Mouse (Mus musculus) monocyte, adult 5-6 weeks (primary cell): ENCODE results near the gene Kat14. TPM values are rescaled to one million over a fixed set of nuclear protein-coding genes. Genes with fewer than 3 reads are reported as not detected.

ENCODE experiments used
- ATAC-seq: fragments of 153-309, 156-312 bp; replicated peaks from 2 replicates; pipeline ENCODE4 v1.8.0; 2017; ENCODE audit warnings: mild to moderate bottlenecking; ENCODE audit not compliant: low TSS enrichment, insufficient number of reproducible peaks, severe bottlenecking, poor library complexity, low FRiP score
- total RNA-seq: library from RNA; stranded (forward); fragments of 200-1000, 200-491, 200-594 nt; gene quantifications from 3 replicates; pipeline ENCODE4 v1.2.3, GENCODE M21; 2017

Kat14 gene
- total RNA-seq, 1 experiment from 2014 or later = 14.5 TPM

- ATAC-seq = no peak
Observed at GRCm38 (mm10) chr2:144439191-144439700, 70.5 kb downstream of the Kat14 start.

GRCm38 (mm10) chr2:144441386-144441915 is 72.7 kb downstream of the Kat14 start:
- peak; percentile 63 for ATAC-seq

- no peak for ATAC-seq
Observed at GRCm38 (mm10) chr2:144446360-144446999, 77.7 kb downstream of the Kat14 start.

GRCm38 (mm10) chr2:144450378-144450777 is 81.6 kb downstream of the Kat14 start:
- no peak for ATAC-seq

- ATAC-seq = peak; percentile 79; the same call in 1 of the 2 replicates
Observed at GRCm38 (mm10) chr2:144452364-144453008, 83.7 kb downstream of the Kat14 start.

Other genes with a start within 250 kb of the Kat14 start
- gene Mgme1, start 98.3 kb upstream of the Kat14 start, total RNA-seq = 5.7 to 13.8 TPM (median 6.8 TPM) in 3 replicates
- 393 to 430 TPM (median 397 TPM) in 3 replicates for gene Snx5, start 98.1 kb upstream of the Kat14 start, total RNA-seq
- not detected in 3 replicates for gene Ovol2, start 36.8 kb upstream of the Kat14 start, total RNA-seq
- gene Pet117, start within 50 bp of the Kat14 start, total RNA-seq = not detected in 3 replicates
- gene Dzank1, start 158.4 kb downstream of the Kat14 start, total RNA-seq = 1.5 TPM in 1 of 3 replicates, not detected in the others
- 31.9 to 41.6 TPM (median 36.1 TPM) in 3 replicates for gene Polr3f, start 158.7 kb downstream of the Kat14 start, total RNA-seq
- gene Rbbp9, start 181.9 kb downstream of the Kat14 start, total RNA-seq = 6.2 to 7.9 TPM (median 6.5 TPM) in 3 replicates
- 35.9 to 66.9 TPM (median 54.0 TPM) in 3 replicates for gene Sec23b, start 187.2 kb downstream of the Kat14 start, total RNA-seq
- 7.1 to 23.6 TPM (median 18.8 TPM) in 3 replicates for gene Smim26, start 225.1 kb downstream of the Kat14 start, total RNA-seq
- 10.0 to 14.8 TPM (median 13.5 TPM) in 3 replicates for gene Dtd1, start 230.9 kb downstream of the Kat14 start, total RNA-seq